Mouse (Mus musculus): Measurements from ENCODE around the gene Atp8b3.

DNA sequence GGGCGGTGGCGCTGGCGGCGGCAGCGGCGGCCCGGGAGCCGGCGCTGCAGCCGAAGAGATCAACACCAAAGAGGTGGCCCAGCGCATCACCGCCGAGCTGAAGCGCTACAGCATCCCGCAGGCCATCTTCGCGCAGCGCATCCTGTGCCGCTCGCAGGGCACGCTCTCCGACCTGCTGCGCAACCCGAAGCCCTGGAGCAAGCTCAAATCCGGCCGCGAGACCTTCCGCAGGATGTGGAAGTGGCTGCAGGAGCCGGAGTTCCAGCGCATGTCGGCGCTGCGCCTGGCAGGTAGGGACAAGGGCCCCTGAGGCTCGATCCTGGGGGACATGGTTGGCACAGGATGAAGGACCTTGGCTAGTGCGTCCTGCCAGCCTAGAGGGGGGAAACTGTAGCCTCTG is 43.0 kb downstream of the Atp8b3 start:
- TF ChIP-seq CTCF (IDR thresholded peaks at IDR 0.05; ENCODE audit: low read depth, low read length) (no peak), POLR2A (IDR thresholded peaks at IDR 0.05; ENCODE audit: borderline replicate concordance, low read depth, low read length) (no peak)
